Mouse (Mus musculus): Measurements from ENCODE around the gene 1700003F12Rik.

DNA sequence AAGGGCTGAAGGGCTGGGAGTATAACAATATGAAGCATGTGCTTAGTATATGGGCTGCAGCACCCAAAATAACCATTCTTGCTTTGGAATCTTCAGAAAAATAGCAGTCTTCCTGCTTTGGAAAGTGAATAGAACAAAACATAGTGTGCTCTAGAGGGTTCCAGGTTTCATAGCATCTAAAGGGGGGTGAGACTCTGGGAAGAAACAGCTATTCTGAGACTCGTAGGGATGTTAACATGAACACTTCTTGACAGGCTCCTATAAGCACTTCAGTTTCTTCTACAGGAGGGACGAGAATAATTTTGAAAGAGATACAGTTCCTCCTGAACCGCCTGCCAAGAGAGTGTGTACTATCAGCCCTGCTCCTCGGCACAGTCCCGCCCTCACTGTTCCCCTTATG lies 29.5 kb upstream of the 1700003F12Rik start:
- TF ChIP-seq EP300 (IDR thresholded peaks at IDR 0.05; ENCODE audit: low read length) = no peak
- TF ChIP-seq UBTF (IDR thresholded peaks at IDR 0.05; ENCODE audit: low read depth, low read length) = no peak
- no peak for TF ChIP-seq ETS1 (conservative IDR thresholded peaks at IDR 0.05; ENCODE audit: low read depth, low read length)
- no peak for TF ChIP-seq TCF12 (IDR thresholded peaks at IDR 0.05; ENCODE audit: low read depth, low read length)
- TF ChIP-seq CTCF (conservative IDR thresholded peaks at IDR 0.05 in 1 of 2, IDR thresholded peaks at IDR 0.05 in 1 of 2; ENCODE audit: low read depth in 2 of 2, low read length in 2 of 2) = no peak
- TF ChIP-seq ZC3H11A (IDR thresholded peaks at IDR 0.05; ENCODE audit: low read depth, low read length) = no peak
- no peak for TF ChIP-seq MAFK (IDR thresholded peaks at IDR 0.05; ENCODE audit: insufficient replicate concordance, low read length)
- TF ChIP-seq POLR2A (IDR thresholded peaks at IDR 0.05; ENCODE audit: low read depth, low read length) = no peak
- TF ChIP-seq CHD2 (IDR thresholded peaks at IDR 0.05; ENCODE audit: low read length) = no peak
- TF ChIP-seq POLR2AphosphoS2 (IDR thresholded peaks at IDR 0.05; ENCODE audit: low read depth, low read length) = no peak

Measured in CH12.LX (cell line).